Mouse (Mus musculus): Measurements from ENCODE around the gene Pnma1. TPM values are rescaled to one million over a fixed set of nuclear protein-coding genes. Genes with fewer than 3 reads are reported as not detected.
"Not testable (repeated sequence)": the region's sequence is repeated elsewhere in the genome, so short reads cannot be mapped to it uniquely, and the experiment has no call there.

Pnma1 gene
- polyA plus RNA-seq, 1 experiment from 2014 or later, result 4.1 TPM

GRCm38 (mm10) chr12:84109924-84110323, 38.4 kb downstream of the Pnma1 start:
- H3K4me1 ChIP-seq (ENCODE audit: control insufficient read depth, insufficient read depth, low read length), result peaks cover 1% of the 10 kb centered on the region
- ATAC-seq, result no peak
- no peaks in the 10 kb centered on the region for H3K36me3 ChIP-seq (ENCODE audit: control insufficient read depth, insufficient read depth, low read length)
- no peak overlapping the region for H3K4me3 ChIP-seq (ENCODE audit: low read depth, low read length)
- no peaks in the 10 kb centered on the region for H3K27me3 ChIP-seq (replicated peaks; ENCODE audit: control insufficient read depth, insufficient read depth, low read length)
- H3K27ac ChIP-seq (ENCODE audit: low read depth, low read length), result no peak overlapping the region
- DNase-seq (ENCODE audit: low spot score), result no peak
- no peaks in the 10 kb centered on the region for H3K9me3 ChIP-seq (replicated peaks; ENCODE audit: control insufficient read depth, low read length)
- no peak overlapping the region for H3K9ac ChIP-seq (ENCODE audit: low read length)
- H3K4me2 ChIP-seq (ENCODE audit: low read length), result no peak overlapping the region
- 69% methylated on average over 1 of the region's 1 CpGs for WGBS

GRCm38 (mm10) chr12:84107692-84108091, 40.6 kb downstream of the Pnma1 start:
- H3K27me3 ChIP-seq (replicated peaks; ENCODE audit: control insufficient read depth, insufficient read depth, low read length), result no peaks in the 10 kb centered on the region
- no peak for DNase-seq (ENCODE audit: low spot score)
- 74% methylated on average over 1 of the region's 1 CpGs for WGBS

GRCm38 (mm10) chr12:84107012-84107411, 41.3 kb downstream of the Pnma1 start:
- Histone ChIP-seq H3K9me3 (replicated peaks; ENCODE audit: control insufficient read depth, low read length) (no peaks in the 10 kb centered on the region), H3K9ac (ENCODE audit: low read length) (no peak overlapping the region), H3K4me1 (ENCODE audit: control insufficient read depth, insufficient read depth, low read length) (no peaks in the 10 kb centered on the region), H3K27ac (ENCODE audit: low read depth, low read length) (no peak overlapping the region), H3K4me3 (ENCODE audit: low read depth, low read length) (no peak overlapping the region), H3K27me3 (replicated peaks; ENCODE audit: control insufficient read depth, insufficient read depth, low read length) (no peaks in the 10 kb centered on the region), H3K4me2 (ENCODE audit: low read length) (no peak overlapping the region), H3K36me3 (ENCODE audit: control insufficient read depth, insufficient read depth, low read length) (no peaks in the 10 kb centered on the region)
- WGBS, result 82% methylated on average over 3 of the region's 3 CpGs
- DNase-seq (ENCODE audit: low spot score), result no peak
- no peak for ATAC-seq

More at GRCm38 (mm10) chr12:84107692-84108091, 40.6 kb downstream of the Pnma1 start:
- Histone ChIP-seq H3K4me3 (ENCODE audit: low read depth, low read length) (no peak overlapping the region), H3K9ac (ENCODE audit: low read length) (no peak overlapping the region), H3K27ac (ENCODE audit: low read depth, low read length) (no peak overlapping the region), H3K4me1 (ENCODE audit: control insufficient read depth, insufficient read depth, low read length) (no peaks in the 10 kb centered on the region), H3K9me3 (replicated peaks; ENCODE audit: control insufficient read depth, low read length) (no peaks in the 10 kb centered on the region), H3K4me2 (ENCODE audit: low read length) (no peak overlapping the region), H3K36me3 (ENCODE audit: control insufficient read depth, insufficient read depth, low read length) (no peaks in the 10 kb centered on the region)
- ATAC-seq, result no peak

- ATAC-seq, result no peak
- WGBS, result 53% methylated on average over 2 of the region's 2 CpGs
- Histone ChIP-seq H3K36me3 (ENCODE audit: control insufficient read depth, insufficient read depth, low read length) (no peaks in the 10 kb centered on the region), H3K4me1 (ENCODE audit: control insufficient read depth, insufficient read depth, low read length) (no peaks in the 10 kb centered on the region), H3K4me2 (ENCODE audit: low read length) (peak overlapping the region; percentile 70), H3K9me3 (replicated peaks; ENCODE audit: control insufficient read depth, low read length) (no peaks in the 10 kb centered on the region), H3K27me3 (replicated peaks; ENCODE audit: control insufficient read depth, insufficient read depth, low read length) (no peaks in the 10 kb centered on the region), H3K9ac (ENCODE audit: low read length) (no peak overlapping the region; the same call in 1 of the 2 replicates), H3K27ac (ENCODE audit: low read depth, low read length) (no peak overlapping the region), H3K4me3 (ENCODE audit: low read depth, low read length) (peak overlapping the region; percentile 49)
- DNase-seq (ENCODE audit: low spot score), result no peak
Observed at GRCm38 (mm10) chr12:84101493-84101845, 46.8 kb downstream of the Pnma1 start.

- WGBS, result under 1% methylated on average over 64 of the region's 80 CpGs
- not testable (repeated sequence) for H3K4me1 ChIP-seq (ENCODE audit: control insufficient read depth, insufficient read depth, low read length); H3K27me3 ChIP-seq (replicated peaks; ENCODE audit: control insufficient read depth, insufficient read depth, low read length); H3K36me3 ChIP-seq (ENCODE audit: control insufficient read depth, insufficient read depth, low read length); H3K9me3 ChIP-seq (replicated peaks; ENCODE audit: control insufficient read depth, low read length); H3K27ac ChIP-seq (ENCODE audit: low read depth, low read length)
- Histone ChIP-seq H3K4me2 (ENCODE audit: low read length) (peak within 1 kb of the TSS; percentile 70), H3K9ac (ENCODE audit: low read length) (peak within 1 kb of the TSS; percentile 70), H3K4me3 (ENCODE audit: low read depth, low read length) (peak within 1 kb of the TSS; percentile 49)
- DNase-seq (ENCODE audit: low spot score) (peak; percentile 70), ATAC-seq (peak; percentile 79)
Observed at GRCm38 (mm10) chr12:84100604-84101492, 47.4 kb downstream of the Pnma1 start, which contains the start of gene Acot6. TSS of gene Acot6 (plus strand) at chr12:84100654.

- H3K4me3 ChIP-seq (ENCODE audit: low read depth, low read length), result no peak overlapping the region
- no peaks in the 10 kb centered on the region for H3K9me3 ChIP-seq (replicated peaks; ENCODE audit: control insufficient read depth, low read length)
- no peak overlapping the region for H3K27ac ChIP-seq (ENCODE audit: low read depth, low read length)
- WGBS, result 48% methylated on average over 1 of the region's 1 CpGs
- no peaks in the 10 kb centered on the region for H3K36me3 ChIP-seq (ENCODE audit: control insufficient read depth, insufficient read depth, low read length)
- no peak overlapping the region; the same call in 1 of the 2 replicates for H3K9ac ChIP-seq (ENCODE audit: low read length)
- H3K4me1 ChIP-seq (ENCODE audit: control insufficient read depth, insufficient read depth, low read length), result no peaks in the 10 kb centered on the region
- peak overlapping the region; percentile 70; the same call in 1 of the 2 replicates for H3K4me2 ChIP-seq (ENCODE audit: low read length)
- DNase-seq (ENCODE audit: low spot score), result no peak
- H3K27me3 ChIP-seq (replicated peaks; ENCODE audit: control insufficient read depth, insufficient read depth, low read length), result no peaks in the 10 kb centered on the region
- no peak for ATAC-seq
Observed at GRCm38 (mm10) chr12:84100071-84100470, 48.2 kb downstream of the Pnma1 start.

GRCm38 (mm10) chr12:84099605-84100004, 48.7 kb downstream of the Pnma1 start:
- 97% methylated on average over 2 of the region's 2 CpGs for WGBS
- Histone ChIP-seq H3K27me3 (replicated peaks; ENCODE audit: control insufficient read depth, insufficient read depth, low read length) (no peaks in the 10 kb centered on the region), H3K27ac (ENCODE audit: low read depth, low read length) (no peak overlapping the region), H3K4me3 (ENCODE audit: low read depth, low read length) (no peak overlapping the region), H3K36me3 (ENCODE audit: control insufficient read depth, insufficient read depth, low read length) (no peaks in the 10 kb centered on the region), H3K4me1 (ENCODE audit: control insufficient read depth, insufficient read depth, low read length) (no peaks in the 10 kb centered on the region), H3K9ac (ENCODE audit: low read length) (no peak overlapping the region), H3K4me2 (ENCODE audit: low read length) (no peak overlapping the region), H3K9me3 (replicated peaks; ENCODE audit: control insufficient read depth, low read length) (no peaks in the 10 kb centered on the region)
- DNase-seq (ENCODE audit: low spot score) (no peak), ATAC-seq (no peak)

All from forebrain, embryonic 14.5 days (tissue).